Mouse (Mus musculus): ENCODE data around the gene Cmc4. TPM values are rescaled to one million over a fixed set of nuclear protein-coding genes. Genes with fewer than 3 reads are reported as not detected.

The Cmc4 gene
- 10 to 100 TPM; 14.0 to 15.7 TPM for total RNA-seq (2021)

DNA sequence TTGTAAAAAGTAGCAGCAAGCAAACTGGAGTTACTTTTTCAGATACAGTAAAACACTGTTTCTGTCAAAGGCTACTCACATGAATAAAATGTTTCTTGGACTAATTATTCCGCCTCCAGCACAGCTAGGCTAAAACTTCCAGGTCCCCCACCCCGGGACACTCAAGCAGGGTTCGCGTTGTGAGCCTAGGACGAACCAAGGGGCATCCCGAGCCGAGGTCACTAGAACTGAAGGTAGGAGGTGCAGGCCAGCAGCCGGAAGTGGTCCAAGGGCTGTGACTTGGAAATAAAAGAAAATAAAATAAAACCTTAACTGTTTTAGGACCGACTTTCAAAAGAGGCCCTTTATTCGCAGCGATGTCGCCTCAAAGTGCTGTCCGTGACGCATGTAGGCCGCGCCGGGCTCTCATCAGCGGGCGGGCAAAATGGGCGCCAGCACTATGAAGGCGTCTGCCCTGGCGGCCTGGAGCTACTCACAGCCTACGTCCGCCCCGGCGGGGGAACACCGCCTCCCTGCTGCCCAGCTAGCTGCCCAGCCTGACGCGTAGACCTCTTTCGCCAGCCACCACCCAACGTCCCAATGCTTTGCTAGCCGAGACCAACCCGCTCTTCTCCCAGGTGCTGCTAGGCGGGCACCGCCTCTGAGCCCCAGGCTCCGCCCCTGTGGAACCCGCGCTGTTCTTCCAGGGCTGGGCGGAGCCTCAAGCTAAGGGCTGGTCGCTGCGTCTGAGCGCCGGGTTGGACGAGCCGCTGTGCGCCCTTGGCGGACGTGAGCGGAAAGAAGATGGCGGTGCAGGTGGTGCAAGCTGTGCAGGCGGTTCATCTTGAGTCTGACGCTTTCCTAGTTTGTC, at the start of gene Cmc4, which contains the start of the genes Mtcp1 and Brcc3:
Gene Cmc4, minus strand, starts transcription at position 649 of the 850 bp plus-strand sequence.
Gene Mtcp1, minus strand, starts transcription at position 653 of the 850 bp plus-strand sequence.
Gene Brcc3, plus strand, starts transcription at position 693 of the 850 bp plus-strand sequence.
- peak; percentile 83 to 86 for DNase-seq

DNA sequence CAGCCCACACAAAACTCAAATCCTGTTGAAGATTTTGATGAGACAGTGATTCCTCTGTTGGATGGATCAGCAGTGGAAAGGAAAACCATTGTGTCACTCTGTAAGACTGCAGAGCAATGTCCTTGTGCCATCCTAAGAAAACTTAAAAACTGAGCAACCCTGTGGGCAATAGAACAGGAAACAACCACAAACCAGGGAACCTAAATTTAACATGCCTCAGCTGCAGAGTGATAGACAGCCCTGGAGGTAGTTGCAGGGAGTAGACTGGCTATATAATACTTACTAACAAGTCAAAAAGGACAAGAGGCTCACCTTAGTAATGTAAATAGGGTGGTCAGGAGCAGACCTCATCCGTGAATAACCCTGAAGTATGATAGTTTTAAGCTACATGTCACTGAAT, 38.2 kb upstream of the Cmc4 start:
- DNase-seq, result no peak

DNA sequence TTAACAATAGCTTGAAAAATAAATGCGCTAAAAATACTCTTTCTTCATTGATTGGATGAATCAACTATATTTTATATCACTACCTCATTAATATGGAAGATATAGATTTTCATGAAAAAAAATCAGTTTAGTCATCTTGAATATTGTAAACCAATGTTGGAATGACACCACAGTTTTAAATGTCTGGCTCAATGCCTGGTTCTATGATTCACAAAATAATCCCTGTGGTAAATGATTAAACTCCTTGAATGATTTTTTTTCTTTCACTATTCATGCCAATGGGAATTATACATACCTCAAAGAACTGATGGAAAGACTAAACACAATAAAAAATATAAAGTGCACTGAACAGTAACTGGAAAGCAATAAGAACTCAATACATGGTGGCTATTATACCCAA, 6.7 kb downstream of the Cmc4 start:
- DNase-seq, result no peak

DNA sequence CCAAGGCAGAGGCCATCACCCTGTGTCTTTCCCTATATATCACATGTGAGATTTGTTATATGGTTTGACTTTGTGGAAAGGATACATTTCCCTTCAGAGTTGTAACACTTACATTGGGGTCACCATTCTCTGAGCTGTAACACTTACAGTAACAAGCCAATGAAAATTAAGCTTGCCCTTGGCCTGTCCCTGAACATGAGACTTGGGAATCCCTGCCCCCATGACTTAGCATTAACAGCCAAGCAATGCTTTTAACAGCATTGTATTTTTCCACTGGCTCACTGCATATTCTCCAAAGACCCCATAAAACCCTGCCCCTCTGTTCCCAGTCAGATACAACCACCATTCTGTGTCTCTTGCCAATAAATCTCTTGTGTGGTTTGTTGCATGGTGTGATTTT, 13.0 kb downstream of the Cmc4 start:
- DNase-seq, result no peak

DNA sequence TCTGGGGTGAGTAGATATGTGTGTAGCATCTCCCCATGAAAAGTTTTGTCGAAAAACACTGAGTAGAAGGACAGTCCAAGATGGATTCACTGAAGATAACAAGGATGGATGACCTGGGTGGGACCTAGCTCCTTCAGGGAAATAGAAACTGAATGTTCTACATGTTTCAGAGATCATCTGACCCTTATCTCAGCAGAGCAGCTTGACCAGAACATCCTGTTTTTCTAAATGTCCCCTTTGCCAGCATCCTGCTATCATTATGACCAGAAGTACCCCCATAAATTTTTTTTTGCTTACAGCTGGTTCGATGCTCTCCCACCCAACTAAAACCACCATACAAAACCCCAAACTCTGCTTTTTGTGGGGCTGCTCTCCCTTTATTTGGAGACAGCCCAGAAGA, 13.7 kb downstream of the Cmc4 start:
- DNase-seq, result no peak

DNA sequence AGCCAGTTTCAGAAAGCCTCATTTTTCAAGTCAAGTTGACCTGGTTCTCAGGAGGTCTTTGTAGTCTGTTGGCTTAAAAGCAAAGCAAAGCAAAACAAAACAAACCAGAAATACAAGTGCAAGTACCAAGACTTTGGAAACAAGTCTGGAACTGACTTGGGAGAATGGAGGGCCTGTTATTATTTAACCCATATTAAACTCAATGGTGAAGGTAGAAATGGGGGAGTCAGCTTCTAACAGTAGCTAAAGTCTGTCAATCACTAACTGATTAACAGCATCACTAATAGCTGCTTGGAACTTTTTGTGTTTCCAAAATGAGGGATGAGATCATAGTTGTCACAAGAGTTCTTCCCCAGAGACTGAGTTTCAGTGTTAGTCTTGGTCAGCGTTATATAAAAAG, 16.9 kb downstream of the Cmc4 start:
- no peak for DNase-seq

DNA sequence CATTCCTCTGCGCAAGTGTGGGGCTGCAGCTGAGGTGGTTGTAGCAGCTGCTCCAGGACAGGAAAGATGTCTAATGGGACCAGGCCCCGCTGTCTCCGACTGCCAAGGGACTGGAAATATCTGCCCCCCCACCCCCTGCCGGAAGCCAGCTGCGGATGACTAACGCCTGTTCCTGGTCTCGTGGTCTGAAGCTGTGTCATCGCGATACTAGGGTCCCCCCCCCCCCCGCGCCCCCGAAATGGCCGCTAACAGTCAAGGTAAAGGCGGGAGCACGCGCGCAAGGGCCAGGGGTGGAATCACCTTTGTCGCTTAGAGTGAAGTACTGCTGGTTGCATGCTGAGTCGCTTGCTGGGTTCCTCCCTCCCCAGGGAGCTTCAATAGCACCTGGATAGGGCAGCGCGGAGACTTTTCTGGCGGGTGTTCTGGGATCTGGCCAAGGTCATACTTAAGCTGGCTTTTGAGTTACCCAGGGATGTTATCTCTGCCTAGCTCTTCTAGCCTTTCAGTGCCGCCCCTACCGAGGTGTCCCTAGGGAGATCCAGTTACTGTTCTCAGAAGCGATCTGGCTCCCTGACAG, 34.1 kb downstream of the Cmc4 start, which contains the start of the genes Fundc2 and F8:
Gene Fundc2, plus strand, starts transcription at position 205 of the 577 bp plus-strand sequence.
Gene F8, minus strand, starts transcription at position 421 of the 577 bp plus-strand sequence.
- peak; percentile 30 to 44 for DNase-seq

DNA sequence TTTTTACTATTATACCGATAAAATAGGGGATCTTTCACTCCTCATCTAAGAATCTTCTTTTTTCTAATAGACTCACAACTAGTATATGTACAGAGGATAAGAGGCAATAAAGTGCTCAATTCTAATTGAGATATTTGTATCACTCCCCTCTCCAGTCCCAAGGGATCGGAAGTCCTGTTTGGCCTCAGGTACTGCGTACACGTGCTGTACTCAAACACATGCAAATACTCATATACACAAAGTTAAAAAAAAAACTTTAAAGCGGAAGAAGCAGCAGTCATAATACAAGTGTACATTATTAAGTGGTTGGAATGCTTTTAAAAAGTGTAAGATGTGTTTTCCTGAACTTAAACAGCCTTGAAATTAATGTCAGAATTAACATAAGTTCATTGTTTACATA, 34.7 kb downstream of the Cmc4 start:
- DNase-seq, result no peak

DNA sequence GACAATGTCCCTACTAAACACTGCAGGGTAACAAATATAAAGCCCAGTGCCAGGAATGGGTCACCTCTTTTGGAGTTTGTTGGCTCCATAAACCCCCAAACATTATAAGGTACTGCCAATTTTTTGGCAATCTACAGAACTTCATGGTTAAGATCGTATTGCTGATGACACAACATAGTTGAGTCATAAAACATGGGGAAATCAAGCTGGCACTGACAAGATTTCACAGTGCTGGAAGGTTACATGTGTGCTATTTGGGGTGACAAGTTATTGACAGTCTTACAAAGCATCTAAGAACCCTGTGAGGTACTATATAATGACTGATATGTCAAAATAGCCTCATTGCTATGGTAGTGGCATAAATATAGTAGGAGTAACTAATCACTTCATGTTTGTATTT, 35.2 kb downstream of the Cmc4 start:
- DNase-seq, result no peak

DNA sequence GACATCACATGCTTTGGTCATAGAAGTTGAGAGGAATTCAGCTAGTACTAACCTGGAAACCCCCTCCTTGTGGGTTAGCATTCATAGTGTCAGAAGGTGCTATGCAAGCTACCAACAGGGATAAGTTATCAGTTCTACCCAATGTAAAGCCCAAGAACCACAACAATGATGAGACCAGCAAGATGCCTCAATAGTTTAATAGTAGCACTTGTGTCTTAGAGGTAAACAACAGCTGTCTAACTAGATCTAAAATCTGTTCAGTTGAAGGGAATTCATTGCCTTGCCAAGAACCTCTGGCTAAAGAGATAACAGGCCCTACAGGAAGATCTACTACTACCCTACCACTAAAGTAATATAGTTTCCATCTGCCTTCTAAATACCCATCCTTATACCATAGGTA, 39.6 kb downstream of the Cmc4 start:
- DNase-seq, result no peak

DNA sequence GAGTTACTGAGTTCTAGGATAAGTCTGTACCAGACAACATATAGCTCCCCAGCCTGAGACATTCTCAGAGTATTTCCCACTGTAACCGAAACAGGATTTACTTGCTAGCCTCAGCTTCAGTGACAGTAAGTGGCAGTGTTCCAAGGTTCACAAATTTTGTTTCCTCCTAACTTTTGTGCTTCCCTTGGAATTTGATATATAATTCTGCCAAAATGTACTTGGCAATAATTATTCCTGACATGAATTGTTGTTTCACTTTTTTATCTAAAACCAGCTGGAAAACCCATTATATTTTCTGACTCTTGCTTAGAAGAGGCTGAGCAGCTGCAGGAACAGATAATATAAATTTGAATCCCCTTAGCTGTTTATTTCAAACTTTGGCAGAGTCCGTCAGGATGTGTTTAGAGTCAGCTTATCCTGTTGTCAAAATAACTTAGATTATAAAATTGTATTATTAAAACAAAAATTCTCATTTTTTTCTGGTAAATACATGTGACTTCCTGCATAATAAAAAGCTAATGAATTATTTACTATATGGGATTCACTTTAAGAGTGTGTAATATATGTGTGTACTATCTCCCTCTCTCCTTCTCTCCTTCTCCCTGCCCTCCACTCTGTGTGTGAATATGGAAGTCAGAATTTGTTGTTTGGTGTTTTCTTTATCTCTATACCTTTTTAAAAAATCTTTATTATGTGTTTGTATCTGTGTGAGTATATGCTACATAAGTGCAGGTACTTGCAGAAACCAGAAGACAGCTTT, 43.5 kb downstream of the Cmc4 start:
- no peak for DNase-seq

DNA sequence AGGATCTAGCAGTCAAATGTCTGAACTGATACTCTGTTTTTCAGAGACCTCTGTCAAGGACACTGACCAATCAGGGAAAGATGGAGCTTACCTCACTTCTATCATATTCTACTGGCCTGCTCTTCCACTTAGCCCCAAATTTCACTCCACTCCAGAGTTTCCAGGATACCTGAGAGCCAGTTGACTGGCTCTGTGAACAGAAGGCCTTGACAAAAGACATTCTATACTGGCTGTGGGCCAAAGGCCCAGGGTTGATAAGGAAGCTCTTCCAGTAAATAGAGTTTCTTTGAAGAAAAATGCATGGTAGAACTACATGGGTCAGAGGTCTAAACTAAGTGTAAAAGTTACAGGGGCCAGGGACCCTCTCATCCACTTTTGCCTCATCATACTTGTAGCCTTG, 46.2 kb downstream of the Cmc4 start:
- DNase-seq, result no peak

Other genes starting within 250 kb of the Cmc4 start
- gene Fundc2, start 34.2 kb downstream of the Cmc4 start, total RNA-seq (2021), result 10 to 100 TPM; 50.4 to 54.1 TPM
- gene F8, start 34.0 kb downstream of the Cmc4 start, total RNA-seq (2021), result 1 to 10 TPM; 2.5 to 2.7 TPM
- 10 to 100 TPM in 1 of 2 experiments, 1 to 10 TPM in 1; 9.2 to 10.4 TPM for gene Mtcp1, start within 50 bp of the Cmc4 start, total RNA-seq (2021)
- 10 to 100 TPM; 34.9 to 35.7 TPM for gene Brcc3, start within 50 bp of the Cmc4 start, total RNA-seq (2021)
- gene Vbp1, start 97.7 kb upstream of the Cmc4 start, total RNA-seq (2021), result 10 to 100 TPM; 80.2 to 87.0 TPM
- 10 to 100 TPM; 41.6 to 43.1 TPM for gene Rab39b, start 161.6 kb upstream of the Cmc4 start, total RNA-seq (2021)